Mouse (Mus musculus) heart, adult 2 months (tissue): ENCODE measurements around the gene Phgdh.

Source experiments
- CTCF ChIP-seq: fragments of 200-600 bp; IDR thresholded peaks from 2 replicates; pipeline ENCODE4 v1.8.1; 2022; ENCODE audit warnings: antibody characterized with exemption, mild to moderate bottlenecking, moderate library complexity
- EP300 ChIP-seq: fragments of 200-500 bp; IDR thresholded peaks from 2 replicates; pipeline ENCODE4 v1.6.1; 2011; ENCODE audit warnings: low read depth, low read length, control low read depth; ENCODE audit not compliant: insufficient read depth

DNA sequence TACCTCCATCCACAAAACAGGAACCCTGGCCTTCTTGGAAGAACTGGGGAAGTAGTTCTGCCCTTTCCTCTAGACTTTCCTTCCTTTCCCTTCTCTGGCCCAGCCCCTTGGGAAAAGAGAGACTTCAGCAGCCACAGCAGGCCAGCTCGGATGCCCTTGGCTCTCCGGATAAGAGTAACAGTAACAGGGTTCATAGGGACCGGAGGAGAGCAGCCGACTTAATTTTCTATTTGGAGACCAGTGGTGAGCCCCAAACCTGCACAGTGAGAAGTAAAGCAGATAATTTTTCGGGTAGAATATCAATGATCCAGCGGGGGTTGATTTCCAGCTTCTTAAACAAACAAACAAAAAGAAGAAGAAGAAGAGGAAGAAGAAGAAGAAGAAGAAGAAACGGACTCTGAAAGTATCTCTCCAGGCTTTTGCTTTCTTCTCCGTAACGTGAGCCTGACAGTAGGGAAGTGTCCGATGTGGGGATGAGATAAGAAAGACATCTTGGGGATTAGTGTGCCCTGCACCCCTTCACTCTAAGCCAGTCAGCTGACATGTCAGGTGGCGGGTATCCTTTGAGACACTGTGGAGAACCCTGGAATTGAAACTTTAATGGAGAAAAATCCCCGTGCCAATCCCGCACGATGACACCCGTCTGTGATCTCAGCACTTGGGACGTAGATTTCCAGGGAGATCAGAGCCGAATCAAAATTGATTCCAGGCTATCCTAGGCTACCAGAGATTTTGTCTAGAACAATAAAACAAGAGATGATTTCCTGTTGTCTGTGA is 1.2 kb upstream of the Phgdh start:
- TF ChIP-seq CTCF (no peak), EP300 (no peak)
